Mouse (Mus musculus): Measurements from ENCODE around the gene Igsf6. TPM values are rescaled to one million over a fixed set of nuclear protein-coding genes. Genes with fewer than 3 reads are reported as not detected.

Gene Igsf6
- polyA plus RNA-seq, 1 experiment from 2014 or later: 1.2 TPM

DNA sequence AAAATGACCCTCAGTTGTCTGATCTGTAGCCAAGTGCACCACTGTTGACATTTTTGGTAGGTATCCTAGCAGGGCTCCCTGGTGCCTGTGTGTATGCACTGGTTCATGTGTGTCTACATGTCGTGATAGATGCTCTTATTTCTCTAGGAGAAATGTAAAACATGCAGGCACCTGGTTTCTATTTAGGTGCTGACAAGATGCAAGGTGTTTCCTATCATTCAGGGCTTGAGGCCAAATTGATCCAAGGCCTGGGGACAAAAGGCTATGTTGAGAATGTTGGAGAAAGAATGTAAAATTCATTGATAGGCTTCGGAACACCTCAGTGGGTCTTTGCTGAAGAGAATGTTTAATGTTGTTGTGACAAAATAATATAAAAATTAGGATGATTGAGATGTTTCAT, 7.4 kb upstream of the Igsf6 start:
- Histone ChIP-seq H3K4me2 (replicated peaks) (no peak overlapping the region), H3K4me3 (no peak overlapping the region), H3K27ac (no peak overlapping the region), H3K9me3 (no peaks in the 10 kb centered on the region), H3K36me3 (peaks cover 13% of the 10 kb centered on the region; the same call in 1 of the 2 replicates), H3K4me1 (0 out of 2 replicates have a peak, but pooled peaks cover 6% of the 10 kb centered on the region), H3K27me3 (replicated peaks) (no peaks in the 10 kb centered on the region), H3K9ac (no peak overlapping the region)
- ATAC-seq (ENCODE audit: low FRiP score, low read depth): no peak
- 89% methylated on average over 2 of the region's 2 CpGs for WGBS

DNA sequence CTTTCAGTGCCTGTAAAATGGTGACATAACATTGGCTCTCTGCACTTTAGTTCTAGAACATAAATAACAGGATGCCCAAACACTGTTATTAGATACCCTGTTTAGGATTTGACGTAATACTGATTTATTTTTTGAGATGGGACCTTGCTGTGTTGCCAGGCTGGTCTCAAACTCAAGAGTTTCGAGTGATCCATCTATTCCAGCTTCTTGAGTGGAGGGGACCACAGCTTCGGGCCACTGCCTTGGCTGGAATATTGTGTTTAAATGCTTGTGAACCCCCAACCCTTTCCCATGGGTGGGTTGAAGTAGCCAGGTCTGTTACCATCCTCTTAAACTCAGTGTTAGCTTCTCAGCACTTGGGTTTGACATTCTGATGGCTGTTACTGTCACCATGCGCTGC, 7.0 kb upstream of the Igsf6 start, which contains the start of gene Otoa:
TSS of gene Otoa (plus strand) at position 301 of the 400 bp plus-strand sequence.
- WGBS: 96% methylated on average over 4 of the region's 4 CpGs
- Histone ChIP-seq H3K27me3 (replicated peaks) (no peaks in the 10 kb centered on the region), H3K4me3 (no peak within 1 kb of the TSS), H3K36me3 (peaks cover 17% of the 10 kb centered on the region; the same call in 1 of the 2 replicates), H3K4me2 (replicated peaks) (no peak within 1 kb of the TSS), H3K9me3 (no peaks in the 10 kb centered on the region), H3K4me1 (0 out of 2 replicates have a peak, but pooled peaks cover 6% of the 10 kb centered on the region), H3K9ac (no peak within 1 kb of the TSS), H3K27ac (no peak within 1 kb of the TSS)
- ATAC-seq (ENCODE audit: low FRiP score, low read depth): no peak

GRCm38 (mm10) chr7:121077829-121078228, 3.5 kb upstream of the Igsf6 start:
- WGBS: 17% methylated on average over 5 of the region's 5 CpGs
- Histone ChIP-seq H3K27me3 (replicated peaks) (no peaks in the 10 kb centered on the region), H3K9ac (no peak overlapping the region), H3K9me3 (no peaks in the 10 kb centered on the region), H3K4me1 (no peaks in the 10 kb centered on the region), H3K4me3 (no peak overlapping the region), H3K27ac (no peak overlapping the region), H3K36me3 (peaks cover 27% of the 10 kb centered on the region; the same call in 1 of the 2 replicates), H3K4me2 (replicated peaks) (no peak overlapping the region)
- peak; percentile 87 for ATAC-seq (ENCODE audit: low FRiP score, low read depth)

DNA sequence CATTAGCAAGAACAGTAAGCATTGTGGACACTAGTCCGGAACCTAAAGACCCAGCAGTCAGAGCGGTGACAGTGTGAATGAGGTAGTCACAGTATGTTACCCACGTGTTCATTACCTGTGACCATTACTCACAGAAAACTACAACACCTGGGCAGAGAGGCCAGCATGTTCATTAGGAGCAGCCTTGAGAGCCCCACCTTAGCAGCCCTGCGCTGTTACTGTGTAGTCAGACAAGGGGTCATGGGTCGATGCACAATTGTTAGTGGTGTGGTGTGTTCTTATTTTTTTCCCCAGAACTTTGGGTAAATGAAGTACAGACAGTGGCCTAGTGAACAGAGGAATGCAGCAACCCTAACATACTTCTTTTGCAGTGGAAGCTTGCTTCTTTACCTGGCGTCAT, 2.9 kb upstream of the Igsf6 start:
- H3K27ac ChIP-seq: no peak overlapping the region
- peaks cover 27% of the 10 kb centered on the region; the same call in 1 of the 2 replicates for H3K36me3 ChIP-seq
- no peaks in the 10 kb centered on the region for H3K9me3 ChIP-seq
- peak; percentile 43; the same call in 1 of the 2 replicates for ATAC-seq (ENCODE audit: low FRiP score, low read depth)
- no peaks in the 10 kb centered on the region for H3K27me3 ChIP-seq (replicated peaks)
- H3K4me2 ChIP-seq (replicated peaks): no peak overlapping the region
- no peak overlapping the region for H3K4me3 ChIP-seq
- 89% methylated on average over 6 of the region's 6 CpGs for WGBS
- H3K9ac ChIP-seq: no peak overlapping the region
- H3K4me1 ChIP-seq: no peaks in the 10 kb centered on the region

DNA sequence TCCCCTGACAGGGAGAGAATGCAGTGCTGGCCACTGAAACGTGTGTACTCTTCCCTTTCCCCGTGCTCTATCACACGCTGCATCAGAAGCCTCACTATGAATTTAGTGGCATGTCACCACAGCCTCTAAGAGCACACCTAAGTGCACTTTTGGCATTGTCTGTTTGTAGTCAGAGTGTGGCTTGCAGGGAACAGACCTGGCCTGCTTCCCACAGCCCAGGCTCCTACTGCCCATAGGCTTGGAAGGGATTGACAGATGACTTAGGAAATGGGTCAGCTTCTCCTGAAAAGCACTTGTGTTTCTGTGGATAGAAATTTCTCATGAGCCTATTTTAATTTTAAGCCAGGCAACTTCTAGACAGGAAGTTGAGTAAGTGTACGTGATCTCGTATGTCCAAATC, 1.0 kb upstream of the Igsf6 start:
- Histone ChIP-seq H3K9ac (no peak overlapping the region), H3K4me2 (replicated peaks) (no peak overlapping the region), H3K4me1 (no peaks in the 10 kb centered on the region), H3K9me3 (no peaks in the 10 kb centered on the region), H3K4me3 (no peak overlapping the region), H3K36me3 (peaks cover 40% of the 10 kb centered on the region), H3K27ac (no peak overlapping the region), H3K27me3 (replicated peaks) (no peaks in the 10 kb centered on the region)
- WGBS: 95% methylated on average over 5 of the region's 5 CpGs
- no peak for ATAC-seq (ENCODE audit: low FRiP score, low read depth)

DNA sequence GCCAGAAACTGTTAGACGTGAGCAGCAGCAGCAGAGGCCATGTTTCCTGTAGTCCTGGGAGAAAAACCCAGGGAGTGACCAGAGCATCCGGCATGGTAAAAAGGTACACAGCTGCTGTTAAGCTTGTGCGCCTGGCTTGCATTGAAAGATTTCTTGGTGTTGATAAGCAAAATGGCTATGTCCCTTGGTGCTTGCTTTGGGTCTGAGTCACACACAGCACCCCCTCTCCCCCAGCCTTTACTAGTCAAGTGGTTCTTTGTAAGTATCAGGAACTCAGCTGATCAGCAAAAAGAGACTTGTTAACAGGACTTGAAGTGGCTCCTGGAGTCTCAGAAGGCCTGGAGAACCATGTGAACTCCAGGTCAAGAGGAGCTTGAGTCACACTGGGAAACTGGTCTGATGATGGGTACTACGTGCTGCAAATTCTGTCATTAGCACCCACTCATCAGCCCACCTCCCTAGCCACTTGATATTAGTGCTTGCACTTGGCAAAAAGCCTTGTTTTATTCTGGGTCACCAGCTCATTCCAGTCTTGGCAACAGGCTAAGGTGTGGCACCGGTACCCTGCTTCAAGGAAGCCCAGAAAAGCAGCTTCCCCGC, 529 bp upstream of the Igsf6 start:
- peaks cover 46% of the 10 kb centered on the region for H3K36me3 ChIP-seq
- 92% methylated on average over 6 of the region's 6 CpGs for WGBS

DNA sequence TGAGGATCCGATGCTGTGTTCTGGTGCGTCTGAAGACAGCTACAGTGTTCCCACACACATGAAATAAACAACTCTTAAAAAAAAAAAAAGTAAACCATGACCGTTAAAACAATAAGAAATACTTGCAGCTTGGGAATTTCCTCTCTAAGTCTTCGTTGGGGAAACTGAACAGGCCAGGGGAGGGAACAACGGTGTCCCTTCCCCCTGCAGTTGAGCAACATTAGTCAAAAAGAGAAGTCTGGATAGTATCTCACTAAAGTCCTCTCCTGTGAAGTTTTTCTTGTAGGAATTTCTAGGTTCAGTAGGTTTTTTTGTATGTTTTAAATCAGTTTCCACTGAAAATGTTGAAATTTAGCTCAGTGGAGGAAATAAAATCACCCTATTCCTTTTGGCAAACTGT, 1.9 kb downstream of the Igsf6 start:
- Histone ChIP-seq H3K36me3 (peaks cover 45% of the 10 kb centered on the region), H3K4me3 (no peak overlapping the region), H3K27ac (no peak overlapping the region), H3K9me3 (no peaks in the 10 kb centered on the region), H3K4me1 (no peaks in the 10 kb centered on the region), H3K27me3 (replicated peaks) (no peaks in the 10 kb centered on the region), H3K4me2 (replicated peaks) (no peak overlapping the region), H3K9ac (no peak overlapping the region)
- ATAC-seq (ENCODE audit: low FRiP score, low read depth): no peak
- 92% methylated on average over 5 of the region's 5 CpGs for WGBS

More for the DNA sequence above, 529 bp upstream of the Igsf6 start:
- no peak overlapping the region for H3K27ac ChIP-seq
- H3K4me2 ChIP-seq (replicated peaks): no peak overlapping the region
- H3K27me3 ChIP-seq (replicated peaks): no peaks in the 10 kb centered on the region
- no peak for ATAC-seq (ENCODE audit: low FRiP score, low read depth)
- no peak overlapping the region for H3K9ac ChIP-seq
- no peaks in the 10 kb centered on the region for H3K9me3 ChIP-seq
- no peaks in the 10 kb centered on the region for H3K4me1 ChIP-seq
- H3K4me3 ChIP-seq: no peak overlapping the region

DNA sequence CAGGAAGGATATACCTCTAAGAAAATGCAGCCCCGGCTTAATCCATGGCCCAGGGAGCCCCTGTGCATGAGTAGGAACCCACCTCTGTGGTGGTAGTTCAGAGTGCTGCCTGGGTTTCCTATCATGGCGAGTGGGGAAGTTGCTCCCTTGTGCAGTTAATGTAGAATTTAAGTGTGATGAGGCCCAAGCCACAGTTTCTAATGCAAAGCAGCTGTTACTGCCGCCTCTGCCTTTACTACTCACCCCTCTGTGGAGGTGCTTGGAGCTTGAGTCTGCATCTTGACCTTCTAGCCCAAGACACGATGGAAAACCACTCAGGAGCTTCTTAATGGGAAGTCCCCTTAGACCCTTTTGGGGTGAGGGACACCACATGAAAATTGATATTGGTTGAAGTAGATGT, 3.1 kb downstream of the Igsf6 start:
- Histone ChIP-seq H3K9me3 (no peaks in the 10 kb centered on the region), H3K4me1 (no peaks in the 10 kb centered on the region), H3K27ac (no peak overlapping the region), H3K36me3 (peaks cover 39% of the 10 kb centered on the region), H3K9ac (no peak overlapping the region), H3K4me2 (replicated peaks) (no peak overlapping the region), H3K4me3 (no peak overlapping the region), H3K27me3 (replicated peaks) (no peaks in the 10 kb centered on the region)
- ATAC-seq (ENCODE audit: low FRiP score, low read depth): no peak
- WGBS: 94% methylated on average over 4 of the region's 4 CpGs

DNA sequence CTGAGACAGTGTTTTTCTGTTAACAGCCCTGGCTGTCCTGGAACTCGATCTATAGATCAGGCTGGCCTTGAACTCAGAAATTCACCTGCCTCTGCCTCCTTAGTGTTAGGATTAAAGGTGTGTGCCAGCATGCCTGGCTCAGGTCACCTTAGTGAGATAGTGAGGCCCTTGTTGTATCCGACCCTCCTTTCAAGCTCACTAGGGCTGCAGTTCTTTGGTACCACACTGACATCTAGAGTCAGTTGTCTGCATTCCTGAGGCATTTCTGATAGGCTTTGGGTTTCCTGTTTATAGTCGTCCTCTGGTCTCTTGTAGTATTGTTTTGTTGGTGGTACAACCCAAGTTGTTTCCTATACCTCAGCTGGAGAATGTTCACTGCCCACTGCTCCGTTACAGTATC, 10.1 kb downstream of the Igsf6 start:
- no peaks in the 10 kb centered on the region for H3K27me3 ChIP-seq (replicated peaks)
- no peak overlapping the region for H3K27ac ChIP-seq
- H3K4me1 ChIP-seq: no peaks in the 10 kb centered on the region
- no peaks in the 10 kb centered on the region for H3K9me3 ChIP-seq
- H3K9ac ChIP-seq: no peak overlapping the region
- H3K4me2 ChIP-seq (replicated peaks): no peak overlapping the region
- H3K4me3 ChIP-seq: no peak overlapping the region
- no peak for ATAC-seq (ENCODE audit: low FRiP score, low read depth)
- peaks cover 17% of the 10 kb centered on the region; the same call in 1 of the 2 replicates for H3K36me3 ChIP-seq
- WGBS: 75% methylated on average over 4 of the region's 4 CpGs

GRCm38 (mm10) chr7:121059477-121060218, 14.7 kb downstream of the Igsf6 start:
- no peak for ATAC-seq (ENCODE audit: low FRiP score, low read depth)
- Histone ChIP-seq H3K27me3 (replicated peaks) (no peaks in the 10 kb centered on the region), H3K9me3 (no peaks in the 10 kb centered on the region), H3K4me2 (replicated peaks) (no peak overlapping the region), H3K36me3 (peaks cover 42% of the 10 kb centered on the region; the same call in 1 of the 2 replicates), H3K4me1 (no peaks in the 10 kb centered on the region), H3K9ac (no peak overlapping the region), H3K27ac (no peak overlapping the region), H3K4me3 (no peak overlapping the region)
- 43% methylated on average over 6 of the region's 6 CpGs for WGBS

DNA sequence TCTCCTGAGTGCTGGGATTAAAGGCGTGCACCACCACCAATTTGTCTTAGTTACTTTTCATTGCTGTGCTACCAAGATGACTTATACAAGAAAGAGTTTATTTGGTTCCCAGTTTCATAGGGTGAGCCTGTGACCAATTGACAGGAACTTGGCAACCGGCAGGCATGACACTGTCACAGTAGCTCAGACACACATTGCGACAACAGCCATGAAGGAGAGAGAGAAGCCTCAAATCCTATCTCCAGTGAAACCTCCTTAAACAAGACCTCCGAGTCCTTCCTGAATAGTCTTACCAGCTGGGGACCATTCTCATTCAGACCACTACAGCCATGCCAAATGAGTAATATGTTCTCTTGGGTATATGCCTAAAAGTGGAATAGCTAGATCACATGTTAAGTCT, 21.3 kb downstream of the Igsf6 start:
- ATAC-seq (ENCODE audit: low FRiP score, low read depth): no peak
- H3K9me3 ChIP-seq: no peaks in the 10 kb centered on the region
- no peak overlapping the region for H3K4me2 ChIP-seq (replicated peaks)
- 91% methylated on average over 4 of the region's 4 CpGs for WGBS
- no peaks in the 10 kb centered on the region for H3K4me1 ChIP-seq
- no peak overlapping the region for H3K4me3 ChIP-seq
- H3K36me3 ChIP-seq: peaks cover 46% of the 10 kb centered on the region
- H3K9ac ChIP-seq: no peak overlapping the region
- no peaks in the 10 kb centered on the region for H3K27me3 ChIP-seq (replicated peaks)
- no peak overlapping the region for H3K27ac ChIP-seq

DNA sequence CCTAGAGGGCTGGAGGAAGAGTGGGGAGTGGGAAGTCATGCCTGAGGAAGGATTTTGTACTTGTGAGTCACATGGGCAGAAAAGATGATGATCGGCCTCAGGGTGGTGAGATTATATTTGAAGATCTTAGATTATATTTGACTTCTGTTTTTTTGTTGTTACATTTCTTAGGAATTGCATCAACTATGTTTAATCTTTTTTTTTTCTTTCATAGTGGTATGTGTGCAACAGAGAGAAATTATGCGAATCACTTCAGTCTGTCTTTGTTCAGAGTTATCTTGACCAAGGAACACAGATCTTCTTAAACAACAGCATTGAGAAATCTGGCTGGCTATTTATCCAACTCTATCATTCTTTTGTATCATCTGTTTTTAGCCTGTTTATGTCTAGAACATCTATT, 26.7 kb downstream of the Igsf6 start:
- Histone ChIP-seq H3K4me1 (no peaks in the 10 kb centered on the region), H3K27me3 (replicated peaks) (no peaks in the 10 kb centered on the region), H3K9me3 (no peaks in the 10 kb centered on the region), H3K4me3 (no peak overlapping the region), H3K36me3 (peaks cover 10% of the 10 kb centered on the region; the same call in 1 of the 2 replicates), H3K9ac (no peak overlapping the region), H3K27ac (no peak overlapping the region), H3K4me2 (replicated peaks) (no peak overlapping the region)
- ATAC-seq (ENCODE audit: low FRiP score, low read depth): no peak
- WGBS: 100% methylated on average over 2 of the region's 2 CpGs
